Mouse (Mus musculus) thymus, adult 18-20 months (tissue): ENCODE results near the gene Zfp593.
"Not testable (repeated sequence)": the region's sequence is repeated elsewhere in the genome, so short reads cannot be mapped to it uniquely, and the experiment has no call there.

ENCODE experiments used
- DNase-seq, 2 experiments: peaks; one replicate each; pipeline ENCODE4 v3.0.0; 2022; ENCODE audit warnings: mixed read lengths in 2 of 2

Zfp593 gene

DNA sequence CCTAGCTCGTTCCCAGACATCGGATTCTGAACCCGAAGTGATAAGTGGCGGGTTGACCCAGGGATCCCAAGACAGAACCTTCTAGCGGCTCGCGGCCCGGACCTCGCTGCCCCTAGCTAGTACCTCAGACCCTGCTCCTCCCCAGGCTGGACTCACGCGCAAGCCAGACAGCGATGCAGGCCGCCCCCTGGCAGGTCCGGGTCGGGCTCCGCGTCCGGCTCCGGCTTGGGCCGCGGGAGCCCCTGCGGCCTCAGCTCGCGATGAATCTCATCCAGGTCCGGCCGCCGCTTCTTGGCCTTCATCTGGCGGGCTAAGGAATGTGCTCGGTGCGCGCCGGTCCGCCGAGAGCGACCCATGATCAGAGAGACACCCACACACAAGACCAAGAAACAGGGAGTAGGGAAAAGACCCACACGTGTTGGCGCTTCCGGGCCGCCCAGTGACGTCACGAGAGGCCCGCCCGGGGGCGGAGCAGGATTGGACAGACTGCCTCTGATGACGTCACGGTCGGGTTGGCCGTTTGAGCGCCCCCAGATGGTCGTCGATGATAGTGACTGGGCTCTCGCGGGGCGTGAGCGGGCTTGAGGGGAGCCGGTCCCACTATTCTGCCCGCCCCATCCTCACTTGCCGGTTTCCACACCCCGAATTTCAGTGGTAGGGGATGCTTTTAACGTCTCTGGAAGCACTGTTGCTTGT, at the start of gene Zfp593:
Zfp593 (minus strand) TSS at position 445 of the 696 bp plus-strand sequence.
- DNase-seq = peak; percentile 87 to 92

DNA sequence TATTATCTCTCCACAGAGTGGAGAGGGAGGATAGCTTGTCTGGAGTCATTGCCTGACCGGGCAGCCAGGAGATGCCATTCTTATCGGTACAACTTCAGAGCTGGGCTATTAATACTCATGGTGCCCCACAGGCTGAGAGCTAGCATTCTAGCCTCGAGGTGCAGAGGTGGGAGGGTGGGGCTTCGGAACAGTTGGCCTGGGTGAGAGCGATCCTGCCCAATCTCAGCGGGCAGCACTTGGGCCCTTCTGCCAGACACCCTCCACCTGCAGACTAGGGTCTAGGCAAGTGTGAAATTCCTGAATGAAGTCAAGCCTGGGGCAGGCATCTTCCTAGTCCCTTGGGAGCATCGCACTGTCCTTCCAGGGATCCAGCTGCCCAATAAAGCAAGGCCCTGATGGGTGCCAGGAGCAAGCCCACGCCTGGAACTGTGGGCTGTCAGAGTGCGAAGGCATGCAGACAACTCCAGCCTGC, 48.3 kb upstream of the Zfp593 start:
- DNase-seq = no peak

DNA sequence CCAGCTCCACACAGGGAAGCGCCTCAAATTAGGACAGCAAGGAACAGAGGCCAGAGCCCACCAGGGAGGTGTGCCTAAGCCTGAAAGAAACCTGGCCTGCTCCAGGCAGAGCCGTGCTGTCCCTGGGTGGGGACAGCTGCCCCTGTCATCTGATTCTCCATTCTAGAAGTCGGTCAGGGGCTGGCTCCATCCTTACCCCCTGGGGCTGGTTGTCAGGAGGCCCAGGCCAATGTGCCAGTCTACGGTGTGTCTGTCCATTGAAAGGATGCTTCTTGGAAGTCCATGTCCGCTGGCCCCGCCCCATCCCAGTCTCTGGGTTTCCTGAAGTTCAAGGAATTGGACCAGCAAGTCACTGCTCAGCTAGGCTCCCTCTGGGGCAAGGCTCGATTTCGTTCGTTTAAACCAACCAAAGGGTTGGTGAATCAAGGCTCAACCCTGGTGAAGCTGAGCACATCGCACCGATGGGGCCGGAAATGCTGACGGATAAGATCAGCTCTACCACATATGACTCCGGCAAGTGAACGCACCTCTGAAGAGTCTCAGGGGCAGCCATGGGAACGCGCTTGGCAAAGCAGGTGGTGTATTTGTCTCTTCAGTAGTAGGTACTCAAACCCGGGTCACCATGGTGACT, 47.8 kb upstream of the Zfp593 start:
- no peak for DNase-seq

DNA sequence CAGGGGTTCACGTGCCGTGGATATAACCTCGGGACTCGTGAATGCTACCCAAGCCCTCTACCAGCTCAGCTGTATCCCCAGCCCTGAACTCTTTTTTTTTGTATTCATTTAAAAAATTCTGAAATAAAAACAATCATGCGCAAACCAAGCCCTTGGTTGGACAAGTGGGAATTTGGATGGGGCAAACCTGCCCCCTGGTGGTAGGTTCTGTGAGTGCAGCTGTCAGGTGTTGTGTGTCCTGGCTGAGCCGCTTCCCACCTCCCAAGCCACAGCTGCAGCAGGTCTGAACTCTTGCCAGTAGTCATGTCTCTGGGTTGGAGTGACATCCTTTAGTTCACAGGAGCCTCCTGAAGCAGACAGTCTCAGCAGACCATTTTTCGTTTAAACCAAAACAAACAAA, 46.7 kb upstream of the Zfp593 start:
- DNase-seq = peak; percentile 36 to 39

DNA sequence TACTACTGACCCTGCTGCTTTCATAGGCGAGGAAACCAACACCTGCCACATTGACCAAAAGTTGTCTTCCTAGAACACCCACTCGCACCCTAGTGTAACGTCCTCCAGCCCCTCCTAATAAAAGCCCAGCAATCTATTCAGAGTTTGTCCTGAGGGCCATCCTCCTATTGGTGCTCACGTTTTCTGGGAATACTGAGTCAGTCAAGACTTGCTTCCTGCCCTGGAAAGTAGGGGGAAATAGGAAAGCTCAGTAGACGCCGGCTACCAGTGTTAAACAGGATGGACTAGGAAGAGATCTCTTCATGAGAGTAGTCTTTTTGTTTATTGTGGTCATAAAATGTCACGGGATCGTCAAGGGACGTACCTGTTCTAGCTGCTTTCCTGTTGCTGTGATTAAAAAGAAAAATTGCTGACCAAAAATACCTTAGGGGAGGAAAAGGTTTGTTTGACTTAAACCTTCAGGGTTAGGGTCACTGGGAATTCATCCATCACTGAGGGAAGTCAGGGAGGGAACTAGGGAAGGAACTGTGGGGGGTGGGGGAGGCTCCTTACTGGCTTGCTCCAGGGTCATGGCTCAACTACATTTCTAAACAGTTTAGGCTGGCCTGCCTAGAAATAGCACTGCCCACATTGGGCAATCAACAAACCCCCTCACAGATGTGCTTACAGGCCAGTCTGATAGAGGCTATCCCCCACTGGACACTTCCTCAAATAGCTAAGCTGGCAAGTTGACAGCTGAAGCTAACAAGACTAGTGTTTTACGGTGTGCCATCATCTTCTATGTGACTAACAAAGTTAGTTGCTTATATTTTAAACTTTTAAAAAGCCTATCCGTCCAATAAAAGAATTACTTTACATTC, 43.2 kb upstream of the Zfp593 start:
- no peak for DNase-seq

DNA sequence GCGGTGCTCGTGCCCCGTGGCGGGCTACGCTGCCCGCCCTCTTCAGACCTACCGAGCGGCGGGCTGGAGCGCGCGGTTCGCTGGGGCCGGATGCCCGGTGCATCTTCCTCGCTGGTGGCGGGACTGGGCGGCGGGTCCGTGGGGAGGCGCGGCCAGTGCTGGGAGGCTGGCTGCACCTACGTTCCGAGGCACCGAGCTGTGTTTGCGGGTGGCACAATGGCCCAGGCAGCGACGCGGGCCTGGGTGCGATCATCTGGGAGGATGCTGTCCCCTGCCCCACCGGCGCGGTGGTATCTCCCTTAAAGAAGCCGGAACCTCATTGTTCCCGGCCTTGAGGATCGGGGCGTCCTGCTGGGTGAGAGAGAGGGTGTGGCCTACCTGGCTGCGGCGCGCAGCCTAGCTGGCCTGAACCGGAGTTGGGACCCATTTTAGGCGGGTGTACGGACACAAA, 42.2 kb upstream of the Zfp593 start, which contains the start of gene Pdik1l:
Pdik1l (minus strand) TSS at position 321 of the 451 bp plus-strand sequence.
- peak; percentile 70 to 80 for DNase-seq

DNA sequence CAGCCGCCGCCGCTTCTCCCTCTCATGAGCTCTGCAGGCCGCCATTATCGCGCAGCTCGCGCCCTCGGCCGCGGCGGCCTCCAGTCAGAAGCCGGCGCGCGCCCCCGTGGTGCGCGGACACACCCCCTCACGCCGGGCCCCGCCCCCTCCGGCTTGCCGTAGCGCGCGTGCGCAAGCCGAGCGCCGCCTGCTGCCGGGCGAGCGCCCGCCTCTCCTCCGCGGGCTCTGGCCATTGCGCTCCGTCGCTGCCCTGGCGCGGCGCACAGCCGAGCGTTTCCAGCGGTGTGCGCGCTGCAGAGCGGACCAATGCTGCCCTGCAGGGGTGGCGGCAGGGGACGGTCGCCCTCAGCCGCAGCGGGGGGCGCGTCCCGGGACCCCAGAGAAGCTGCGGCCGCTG, 41.8 kb upstream of the Zfp593 start:
- peak; percentile 86 to 90 for DNase-seq

DNA sequence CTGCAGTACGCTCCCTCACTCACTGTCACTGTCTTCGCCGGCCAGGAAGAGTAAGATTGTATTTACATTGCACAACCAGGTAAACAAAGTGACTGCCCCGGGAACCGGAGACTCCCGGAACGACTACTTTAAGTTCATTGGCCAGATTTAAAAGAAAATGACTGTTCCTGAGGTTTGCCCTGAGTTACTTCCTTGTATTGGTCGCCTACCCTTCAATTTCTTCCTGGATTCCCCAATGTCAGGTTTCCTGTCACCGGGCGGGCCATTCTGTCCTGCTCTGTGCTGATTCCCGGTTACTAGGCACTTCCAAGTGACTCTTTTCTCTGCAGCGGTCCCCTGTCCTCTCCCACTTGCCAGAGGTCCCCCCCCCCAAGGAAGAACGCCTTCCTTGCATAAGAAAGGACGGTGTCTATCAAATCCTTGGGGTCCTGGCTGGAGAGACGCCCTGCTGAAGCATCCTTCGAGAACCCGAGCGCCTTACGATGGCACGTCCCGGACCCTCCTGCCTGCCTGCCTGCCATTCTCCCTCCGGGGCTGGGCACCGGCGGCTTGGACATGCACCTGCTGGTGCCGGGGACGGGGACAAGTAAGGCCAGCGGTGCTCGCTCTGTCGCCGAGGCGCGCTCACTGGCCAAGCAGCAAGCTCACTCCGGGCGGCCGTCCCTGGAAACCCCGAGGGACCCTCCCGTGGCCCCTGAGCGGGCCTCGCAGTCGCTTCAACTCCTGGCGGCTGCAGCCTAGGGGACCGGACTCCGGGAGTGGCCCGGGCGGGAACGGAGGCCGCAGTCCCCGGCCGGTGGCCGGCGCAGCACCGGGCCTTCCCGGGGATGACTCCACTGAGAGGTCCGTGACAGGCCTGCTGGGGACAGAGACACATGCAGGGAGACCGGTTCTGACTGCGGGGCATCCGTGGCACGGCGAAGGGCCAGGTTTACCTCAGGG, 41.1 kb upstream of the Zfp593 start:
- no peak for DNase-seq

DNA sequence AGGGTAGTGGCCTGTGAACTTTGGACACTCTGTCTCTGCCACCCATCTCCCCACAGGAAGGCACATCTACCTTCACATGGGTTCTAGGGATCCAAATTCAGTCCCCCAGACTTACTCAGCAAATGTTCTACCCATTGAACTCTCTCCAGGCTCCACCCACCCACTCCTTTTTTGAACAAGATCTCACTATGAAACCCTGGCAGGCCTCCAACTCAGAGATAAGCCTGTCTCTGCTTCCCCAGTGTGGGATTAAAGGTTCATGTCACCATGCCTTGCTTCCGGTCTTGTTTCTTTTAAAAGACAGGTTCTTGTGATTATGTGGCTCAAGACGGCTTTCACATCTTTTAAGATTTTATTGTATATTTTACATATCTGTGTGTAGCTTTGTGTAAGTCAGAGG, 39.5 kb upstream of the Zfp593 start:
- no peak for DNase-seq

DNA sequence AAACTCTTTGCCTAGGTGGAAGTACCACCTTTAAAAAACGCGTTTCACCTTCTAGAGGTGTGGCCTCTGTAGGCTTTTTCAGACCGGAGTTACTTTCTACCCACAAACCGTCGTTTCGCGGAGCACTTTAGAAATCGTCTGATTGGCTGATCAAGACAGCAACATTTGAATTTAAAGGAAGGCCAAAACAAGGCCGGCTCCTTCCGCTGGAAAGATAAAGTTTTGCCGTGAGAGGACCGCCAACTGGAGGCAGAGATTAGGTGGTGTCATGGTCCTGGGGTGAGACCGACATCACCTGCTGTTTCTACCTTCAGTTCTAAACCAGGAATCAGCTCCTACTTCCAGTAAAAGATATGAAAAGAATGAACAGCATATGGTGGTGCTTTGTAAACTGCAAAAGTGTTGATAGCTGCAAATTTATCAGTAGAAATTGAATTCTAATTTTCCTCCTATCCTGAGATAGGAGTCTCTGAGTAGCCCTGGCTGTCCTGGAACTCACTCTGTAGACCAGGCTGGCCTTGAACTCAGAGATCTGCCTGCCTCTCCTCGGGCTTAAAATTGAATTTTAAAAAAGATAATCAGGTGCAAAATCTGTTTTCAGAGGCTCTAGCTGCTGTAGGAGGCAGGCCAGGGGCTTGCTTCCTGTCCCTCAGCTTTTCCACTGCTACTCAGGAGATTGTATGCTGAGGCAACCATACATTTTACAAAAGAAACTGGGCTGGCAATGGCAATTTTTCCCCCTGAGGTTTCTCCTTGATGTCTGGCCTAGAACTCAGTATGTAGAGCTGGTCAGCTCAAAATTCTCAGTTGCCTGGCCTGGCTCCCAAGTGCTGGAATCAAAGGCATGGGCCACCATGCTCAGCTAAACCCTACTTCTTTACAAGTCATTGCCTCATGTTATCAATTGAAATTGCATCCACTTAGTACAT, 28.3 kb upstream of the Zfp593 start:
- peak; percentile 51 to 78 for DNase-seq

DNA sequence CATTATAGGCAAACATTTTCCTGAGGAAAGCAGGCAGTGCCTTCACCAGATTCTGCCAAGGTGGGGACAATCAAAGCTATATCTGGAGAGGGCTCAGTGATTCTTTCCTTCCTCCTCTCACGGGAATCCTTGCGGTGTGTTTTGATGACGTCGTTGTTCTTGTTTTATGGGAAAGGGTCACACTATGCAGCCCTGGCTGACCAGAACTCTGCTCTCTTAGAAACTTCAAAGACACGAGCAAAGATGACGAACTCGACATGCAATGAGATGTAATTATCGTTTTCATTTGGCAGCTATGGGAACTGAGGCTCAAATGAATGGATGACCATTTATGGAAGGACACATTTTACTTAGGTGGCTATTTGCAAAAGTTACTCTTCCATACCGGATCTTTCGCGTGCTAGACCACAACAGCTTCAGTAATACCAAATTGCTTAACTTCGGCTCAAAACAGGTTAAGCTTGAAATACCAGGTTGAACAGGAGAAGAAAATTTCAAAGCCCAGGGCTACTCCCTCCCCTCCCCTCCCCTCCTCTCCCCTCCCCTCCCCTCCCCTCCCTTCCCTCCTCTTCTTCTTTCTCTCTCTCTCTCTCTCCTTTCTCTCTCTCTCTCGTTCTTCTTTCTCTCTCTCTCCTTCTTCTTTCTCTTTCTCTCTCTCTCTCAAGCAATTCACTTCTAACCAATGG, 27.5 kb upstream of the Zfp593 start:
- DNase-seq = no peak

DNA sequence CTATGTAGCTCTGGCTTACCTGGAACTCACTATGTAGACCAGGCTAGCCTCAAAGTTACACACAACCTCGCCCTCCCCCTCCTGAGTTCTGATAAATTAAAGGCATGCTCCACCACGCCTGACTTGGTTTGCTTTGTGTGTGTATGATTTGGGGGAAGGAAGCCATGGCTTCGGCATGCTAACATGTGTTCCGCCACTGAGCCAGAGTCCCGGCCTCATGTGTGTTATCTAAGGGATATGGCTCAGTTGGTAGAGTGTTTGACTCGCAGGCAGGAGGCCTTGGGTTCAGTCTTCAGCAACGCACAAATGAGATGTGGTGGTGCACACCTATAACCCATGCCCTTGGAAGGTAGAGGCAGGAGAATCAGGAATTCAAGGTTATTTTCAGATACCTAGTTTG, 26.6 kb upstream of the Zfp593 start:
- no peak for DNase-seq

DNA sequence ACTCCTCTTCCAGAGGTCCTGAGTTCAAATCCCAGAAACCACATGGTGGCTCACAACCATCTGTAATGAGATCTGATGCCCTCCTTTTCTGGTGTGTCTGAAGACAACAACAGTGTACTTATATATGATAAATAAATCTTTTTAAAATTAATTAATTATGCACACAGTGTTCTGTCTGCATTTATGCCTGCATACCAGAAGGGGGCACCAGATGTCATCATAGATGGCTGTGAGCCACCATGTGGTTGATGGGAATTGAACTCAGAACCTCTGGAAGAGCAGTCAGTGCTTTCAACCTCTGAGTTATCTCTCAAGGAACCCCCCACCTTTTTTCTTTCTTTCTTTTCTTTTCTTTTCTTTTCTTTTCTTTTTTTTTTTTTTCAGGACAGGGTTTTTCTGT, 24.2 kb upstream of the Zfp593 start:
- not testable (repeated sequence) for DNase-seq

DNA sequence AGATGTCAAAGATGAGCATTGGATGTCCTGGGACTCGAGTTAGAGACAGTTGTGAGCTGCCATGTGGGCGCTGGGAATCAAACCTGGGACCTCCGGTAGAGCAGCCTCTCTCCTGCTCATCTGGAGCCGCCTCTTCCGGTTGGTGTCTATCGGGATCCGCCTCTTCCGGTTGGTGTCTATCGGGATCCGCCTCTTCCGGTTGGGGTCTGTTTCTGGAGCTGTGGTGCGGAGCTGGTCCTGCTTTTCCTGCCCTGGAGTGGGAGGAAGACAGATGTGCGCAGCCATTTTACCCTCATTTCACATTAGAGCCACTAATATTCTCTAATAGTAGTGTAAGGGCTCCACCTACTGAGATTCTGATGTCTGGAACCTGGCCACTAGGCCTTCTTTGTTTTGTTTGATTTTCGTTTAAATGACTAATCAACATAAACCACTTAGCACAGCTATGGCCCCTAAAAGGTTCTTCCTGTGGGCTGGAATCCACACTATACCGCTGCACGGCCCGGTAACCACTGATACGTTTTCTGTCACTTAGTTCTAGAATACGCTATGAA, 22.8 kb upstream of the Zfp593 start:
- no peak for DNase-seq

DNA sequence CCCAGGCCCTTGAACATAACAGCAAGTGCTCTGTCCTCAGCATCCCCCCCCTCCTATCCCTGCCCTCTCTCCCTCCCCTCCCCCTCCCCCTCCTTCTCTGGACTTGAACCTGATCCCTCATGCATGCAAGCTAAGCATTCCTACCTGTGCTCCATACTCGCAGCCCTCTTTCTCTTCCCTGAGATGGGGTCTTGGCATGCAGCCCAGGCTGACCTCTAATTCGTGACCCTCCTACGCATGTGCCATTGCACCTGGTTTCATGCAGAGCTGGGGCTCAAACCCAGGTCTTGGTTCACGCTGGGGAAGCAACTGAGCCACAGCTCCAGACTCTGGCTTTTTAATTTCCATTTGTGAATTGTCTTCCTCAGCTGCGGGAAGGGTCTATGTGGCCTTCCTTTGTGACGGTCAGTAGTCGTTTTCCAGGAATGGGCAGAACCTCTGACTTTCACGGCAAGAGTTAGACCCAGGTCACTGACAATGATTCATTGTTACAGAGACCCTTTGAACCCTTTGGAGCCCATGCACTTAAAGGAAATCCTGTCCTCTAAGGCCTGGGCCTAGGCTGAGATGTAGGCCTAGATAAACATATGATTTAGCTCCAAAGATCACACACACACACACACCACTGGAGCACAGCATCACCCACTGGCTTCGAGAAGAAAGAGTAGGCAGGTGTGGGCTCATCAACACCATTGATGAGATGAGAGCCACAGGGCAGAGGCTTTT, 20.6 kb upstream of the Zfp593 start:
- DNase-seq = no peak

DNA sequence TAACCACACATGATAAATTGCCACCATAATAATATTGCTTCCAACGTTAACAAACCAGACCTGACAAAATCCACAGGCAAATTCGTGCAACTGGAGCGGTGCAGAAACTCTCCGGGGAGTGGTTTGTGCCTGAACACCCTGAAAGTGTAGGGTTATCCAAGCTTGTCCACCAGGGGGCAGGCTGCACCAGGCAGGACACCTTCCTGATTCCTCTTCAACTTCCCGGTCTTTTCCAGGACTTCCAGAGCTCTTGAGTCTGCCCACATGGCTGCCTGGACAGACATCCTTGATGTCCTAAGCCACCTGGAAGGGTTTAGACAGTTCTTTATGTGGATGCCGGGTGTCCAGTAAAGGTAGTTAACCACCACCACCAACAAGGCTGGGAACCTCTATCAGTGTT, 17.8 kb upstream of the Zfp593 start:
- DNase-seq = no peak

DNA sequence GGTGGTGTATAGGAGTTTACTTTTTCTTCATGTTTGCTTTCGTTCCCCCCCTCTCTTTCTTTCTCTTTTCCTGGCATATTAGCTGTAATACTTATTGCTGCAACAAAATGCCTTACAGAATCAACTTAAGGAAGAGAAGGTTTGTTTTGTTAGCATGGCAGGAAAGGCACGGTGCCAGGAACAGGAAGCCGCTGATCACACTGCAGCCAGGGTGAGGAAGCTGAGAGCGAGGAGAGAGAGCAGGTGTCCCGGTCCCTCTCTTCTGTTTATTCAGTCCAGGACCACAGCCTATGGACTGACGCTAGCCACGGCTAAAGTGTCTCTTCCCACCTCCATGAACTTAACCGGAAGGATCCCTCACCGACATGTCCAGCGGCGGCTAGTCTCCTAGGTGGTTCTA, 13.0 kb upstream of the Zfp593 start:
- DNase-seq = no peak

DNA sequence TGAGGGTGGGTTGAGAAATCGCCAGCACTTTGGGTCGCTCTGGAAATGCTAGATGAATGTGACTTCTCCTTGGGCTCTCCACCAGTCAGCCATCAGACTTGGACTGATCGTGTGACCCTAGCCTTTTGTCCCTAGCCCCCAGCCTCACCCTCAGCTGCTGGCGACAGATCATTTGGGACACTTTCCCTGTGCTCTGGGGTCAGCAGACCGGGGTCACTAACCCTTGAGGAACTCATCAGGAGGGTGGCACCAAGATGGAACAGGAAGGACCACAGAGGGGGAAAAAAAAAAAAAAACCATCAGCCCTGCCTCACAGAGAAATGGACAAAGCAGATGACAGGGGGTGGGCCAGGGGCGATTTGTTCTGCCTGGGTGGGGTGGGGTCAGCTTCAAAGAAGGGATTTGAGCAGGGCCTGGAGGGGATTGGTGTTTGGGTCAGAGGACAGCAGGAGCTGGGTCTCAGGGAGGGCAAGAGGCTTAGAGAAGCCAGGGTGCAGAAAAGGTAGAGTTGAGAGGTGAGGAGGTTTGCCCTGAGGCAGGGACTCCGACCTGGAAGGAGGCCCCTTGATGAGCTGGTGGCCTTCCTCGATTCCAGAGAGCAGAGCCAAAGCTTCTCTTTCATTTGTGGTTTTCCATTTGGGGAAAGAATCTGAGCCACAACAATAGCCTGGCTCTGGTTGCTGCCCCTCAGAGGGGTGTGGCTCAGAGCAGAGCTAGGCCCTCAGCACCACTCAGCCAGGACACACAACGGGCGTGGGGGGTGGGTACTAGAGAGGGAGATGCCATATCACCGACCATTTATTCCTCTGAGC, 12.0 kb upstream of the Zfp593 start:
- DNase-seq = no peak
